13 mouse cellular contexts compared by ENCODE assay signal in genomic region chr12:80598236-80598635, GRCm38 (mm10). TPM values are rescaled to one million over a fixed set of nuclear protein-coding genes. Genes with fewer than 3 reads are reported as not detected.
DNase-seq lines count a peak whose midpoint lies in the region; ATAC-seq and TF ChIP-seq lines count a peak whose summit lies in the region.
"Had no signal": no experiment of that assay in that cellular context is flagged by ENCODE, and none has a peak within 500 bp of the region (broad histone marks: within the 10 kb centered on the region; RNA-seq: fewer than 3 reads in every experiment).

No protein-coding gene starts in this region.

- no peaks in the 10 kb centered on the region for H3K9me3 ChIP-seq in heart, embryonic 13.5 days
- no peaks in the 10 kb centered on the region for H3K9me3 ChIP-seq in heart, embryonic 10.5 days
- H3K9me3 ChIP-seq in midbrain, embryonic 10.5 days (replicated peaks): no peaks in the 10 kb centered on the region
- no peaks in the 10 kb centered on the region for H3K9me3 ChIP-seq in midbrain, postnatal 0 days (ENCODE audit: low read length)
- H3K9me3 ChIP-seq in hindbrain, embryonic 15.5 days: no peaks in the 10 kb centered on the region
- H3K9me3 ChIP-seq in stomach, embryonic 16.5 days (replicated peaks; ENCODE audit: control insufficient read depth, low read length): no peaks in the 10 kb centered on the region
- H3K9me3 ChIP-seq in liver, postnatal 0 days (ENCODE audit: low read length): no peaks in the 10 kb centered on the region
- H3K9me3 ChIP-seq: embryonic facial prominence, embryonic 15.5 days; limb, embryonic 12.5 days had no signal

- no peak overlapping the region for H3K4me2 ChIP-seq in heart, embryonic 13.5 days
- H3K4me2 ChIP-seq in midbrain, postnatal 0 days (ENCODE audit: low read depth, low read length, poor library complexity, severe bottlenecking): no peak overlapping the region
- H3K4me2 ChIP-seq in hindbrain, embryonic 15.5 days: no peak overlapping the region
- H3K4me2 ChIP-seq in stomach, embryonic 16.5 days (ENCODE audit: low read depth, low read length): no peak overlapping the region
- no peak overlapping the region for H3K4me2 ChIP-seq in liver, postnatal 0 days (ENCODE audit: low read depth, low read length)
- H3K4me2 ChIP-seq: embryonic facial prominence, embryonic 15.5 days; limb, embryonic 12.5 days had no signal

- H3K27ac ChIP-seq in heart, embryonic 13.5 days (replicated peaks): no peak overlapping the region
- H3K27ac ChIP-seq in heart, embryonic 10.5 days: no peak overlapping the region
- peak overlapping the region; percentile 60; the same call in 1 of the 2 replicates for H3K27ac ChIP-seq in midbrain, embryonic 10.5 days (replicated peaks)
- no peak overlapping the region for H3K27ac ChIP-seq in midbrain, postnatal 0 days (ENCODE audit: low read depth, low read length)
- peak overlapping the region; percentile 26 for H3K27ac ChIP-seq in hindbrain, embryonic 15.5 days (replicated peaks)
- peak overlapping the region; percentile 52; the same call in 1 of the 2 replicates for H3K27ac ChIP-seq in stomach, embryonic 16.5 days (ENCODE audit: low read length)
- H3K27ac ChIP-seq in liver, postnatal 0 days (ENCODE audit: low read depth): no peak overlapping the region
- H3K27ac ChIP-seq: embryonic facial prominence, embryonic 15.5 days; limb, embryonic 12.5 days had no signal

- 50% methylated on average over 7 of the region's 7 CpGs for WGBS in heart, embryonic 13.5 days
- WGBS in heart, embryonic 10.5 days: 39% methylated on average over 7 of the region's 7 CpGs
- 44% methylated on average over 7 of the region's 7 CpGs for WGBS in midbrain, embryonic 10.5 days
- 26% methylated on average over 7 of the region's 7 CpGs for WGBS in midbrain, postnatal 0 days
- WGBS in hindbrain, embryonic 15.5 days: 22% methylated on average over 7 of the region's 7 CpGs
- 30% methylated on average over 7 of the region's 7 CpGs for WGBS in stomach, embryonic 16.5 days
- WGBS in liver, postnatal 0 days (ENCODE audit: insufficient replicate concordance): 55% methylated on average over 7 of the region's 7 CpGs

- no peak for TF ChIP-seq EP300 in liver, postnatal 0 days (IDR thresholded peaks at IDR 0.05; ENCODE audit: low read depth)

- H3K9ac ChIP-seq in heart, embryonic 13.5 days: peak overlapping the region; percentile 33
- no peak overlapping the region for H3K9ac ChIP-seq in midbrain, postnatal 0 days (replicated peaks; ENCODE audit: low read length, poor library complexity, severe bottlenecking)
- H3K9ac ChIP-seq in hindbrain, embryonic 15.5 days: no peak overlapping the region
- 0 out of 2 replicates have a peak overlapping the region, but pooled peaks have one; percentile 14 for H3K9ac ChIP-seq in stomach, embryonic 16.5 days (ENCODE audit: low read length)
- H3K9ac ChIP-seq in liver, postnatal 0 days (replicated peaks): no peak overlapping the region
- H3K9ac ChIP-seq: embryonic facial prominence, embryonic 15.5 days; limb, embryonic 12.5 days had no signal

- no peak for TF ChIP-seq CTCF in midbrain, postnatal 0 days (IDR thresholded peaks at IDR 0.05)
- no peak for TF ChIP-seq CTCF in liver, postnatal 0 days (IDR thresholded peaks at IDR 0.05; ENCODE audit: low read depth)

- H3K27me3 ChIP-seq in heart, embryonic 13.5 days (replicated peaks): 0 out of 2 replicates have a peak, but pooled peaks cover 5% of the 10 kb centered on the region
- 0 out of 2 replicates have a peak, but pooled peaks cover 3% of the 10 kb centered on the region for H3K27me3 ChIP-seq in heart, embryonic 10.5 days (ENCODE audit: insufficient read depth, poor library complexity, severe bottlenecking)
- H3K27me3 ChIP-seq in midbrain, embryonic 10.5 days (ENCODE audit: low read depth, poor library complexity, severe bottlenecking): no peaks in the 10 kb centered on the region
- H3K27me3 ChIP-seq in midbrain, postnatal 0 days (ENCODE audit: insufficient read depth, low read length): no peaks in the 10 kb centered on the region
- H3K27me3 ChIP-seq in hindbrain, embryonic 15.5 days: no peaks in the 10 kb centered on the region
- no peaks in the 10 kb centered on the region for H3K27me3 ChIP-seq in stomach, embryonic 16.5 days (ENCODE audit: control insufficient read depth, insufficient read depth, low read length)
- no peaks in the 10 kb centered on the region for H3K27me3 ChIP-seq in liver, postnatal 0 days (ENCODE audit: insufficient read depth, low read length)
- H3K27me3 ChIP-seq: embryonic facial prominence, embryonic 15.5 days; limb, embryonic 12.5 days had no signal

- no peak for DNase-seq in heart, embryonic 10.5 days (ENCODE audit: low spot score)
- DNase-seq in midbrain, embryonic 10.5 days (ENCODE audit: low spot score): no peak
- DNase-seq in midbrain, postnatal 0 days (ENCODE audit: low spot score): no peak
- no peak for DNase-seq in liver, postnatal 0 days
- no peak for DNase-seq in gastrocnemius, adult 8-10 months (ENCODE audit: low spot score in 2 of 2)
- DNase-seq: adrenal gland, adult 8-10 months; thymus, adult 18-20 months had no signal

- no peaks in the 10 kb centered on the region for H3K36me3 ChIP-seq in heart, embryonic 13.5 days
- H3K36me3 ChIP-seq in heart, embryonic 10.5 days: no peaks in the 10 kb centered on the region
- H3K36me3 ChIP-seq in midbrain, embryonic 10.5 days: peaks cover 66% of the 10 kb centered on the region
- H3K36me3 ChIP-seq in midbrain, postnatal 0 days (ENCODE audit: insufficient read depth, low read length): peaks cover 25% of the 10 kb centered on the region
- no peaks in the 10 kb centered on the region; the same call in 1 of the 2 replicates for H3K36me3 ChIP-seq in hindbrain, embryonic 15.5 days
- H3K36me3 ChIP-seq in stomach, embryonic 16.5 days (ENCODE audit: control insufficient read depth, insufficient read depth, low read length): no peaks in the 10 kb centered on the region
- no peaks in the 10 kb centered on the region for H3K36me3 ChIP-seq in liver, postnatal 0 days (replicated peaks; ENCODE audit: insufficient read depth, low read length)
- H3K36me3 ChIP-seq: embryonic facial prominence, embryonic 15.5 days; limb, embryonic 12.5 days had no signal

- no peak overlapping the region for H3K4me3 ChIP-seq in heart, embryonic 13.5 days
- no peak overlapping the region for H3K4me3 ChIP-seq in heart, embryonic 10.5 days
- H3K4me3 ChIP-seq in midbrain, embryonic 10.5 days: no peak overlapping the region
- no peak overlapping the region for H3K4me3 ChIP-seq in midbrain, postnatal 0 days (ENCODE audit: low read depth, low read length)
- H3K4me3 ChIP-seq in hindbrain, embryonic 15.5 days: no peak overlapping the region
- H3K4me3 ChIP-seq in stomach, embryonic 16.5 days (replicated peaks; ENCODE audit: low read length): no peak overlapping the region
- H3K4me3 ChIP-seq in liver, postnatal 0 days (ENCODE audit: low read depth, low read length): no peak overlapping the region
- H3K4me3 ChIP-seq: embryonic facial prominence, embryonic 15.5 days; limb, embryonic 12.5 days had no signal

- peaks cover 40% of the 10 kb centered on the region for H3K4me1 ChIP-seq in heart, embryonic 13.5 days
- H3K4me1 ChIP-seq in heart, embryonic 10.5 days: peaks cover 26% of the 10 kb centered on the region
- peaks cover 12% of the 10 kb centered on the region for H3K4me1 ChIP-seq in midbrain, embryonic 10.5 days
- no peaks in the 10 kb centered on the region for H3K4me1 ChIP-seq in midbrain, postnatal 0 days (ENCODE audit: insufficient read depth, low read length)
- H3K4me1 ChIP-seq in hindbrain, embryonic 15.5 days (replicated peaks): peaks cover 23% of the 10 kb centered on the region
- H3K4me1 ChIP-seq in stomach, embryonic 16.5 days (ENCODE audit: control insufficient read depth, insufficient read depth, low read length): peaks cover 17% of the 10 kb centered on the region
- H3K4me1 ChIP-seq in liver, postnatal 0 days (ENCODE audit: insufficient read depth): peaks cover 11% of the 10 kb centered on the region

- no peak for ATAC-seq in heart, embryonic 13.5 days (ENCODE audit: extremely low read depth, insufficient number of reproducible peaks, low FRiP score, low TSS enrichment)
- no peak for ATAC-seq in midbrain, postnatal 0 days (ENCODE audit: low FRiP score)
- ATAC-seq in hindbrain, embryonic 15.5 days (ENCODE audit: low FRiP score, low read depth): no peak
- no peak for ATAC-seq in stomach, embryonic 16.5 days (ENCODE audit: insufficient read depth, low FRiP score)
- ATAC-seq in liver, postnatal 0 days: no peak
- ATAC-seq: intestine, postnatal 0 days had no signal

RNA-seq across cellular contexts. Expression of gene Slc39a9, which starts 45.4 kb away (rescaled TPM):
- 15.9 and 17.2 TPM in 2 replicates for polyA plus RNA-seq in heart, embryonic 13.5 days (2015; fragmentation: Nextera tagmentation; extraction: Ambion mirVana)
- 21.6 and 24.5 TPM in 2 replicates for polyA plus RNA-seq in heart, embryonic 10.5 days (2016; fragmentation: Nextera tagmentation; extraction: Ambion mirVana)
- 26.3 and 27.1 TPM in 2 replicates for polyA plus RNA-seq in midbrain, embryonic 10.5 days (2016; fragmentation: Nextera tagmentation; extraction: Ambion mirVana)
- 17.6 and 23.9 TPM in 2 replicates for total RNA-seq in midbrain, postnatal 0 days (2014; rRNA removed)
- 19.3 and 19.7 TPM in 2 replicates for polyA plus RNA-seq in midbrain, postnatal 0 days (2015; fragmentation: Nextera tagmentation; extraction: Ambion mirVana)
- 25.0 and 25.7 TPM in 2 replicates for polyA plus RNA-seq in hindbrain, embryonic 15.5 days (2015; fragmentation: Nextera tagmentation; extraction: Ambion mirVana)
- polyA plus RNA-seq in stomach, embryonic 16.5 days (2015; fragmentation: Nextera tagmentation; extraction: Ambion mirVana): 31.4 and 31.5 TPM in 2 replicates
- polyA plus RNA-seq in liver, postnatal 0 days (2015; fragmentation: Nextera tagmentation; extraction: Ambion mirVana): 8.0 and 10.7 TPM in 2 replicates
- total RNA-seq in gastrocnemius, adult 8-10 months (2022): 1 to 10 TPM; 5.7 to 9.3 (median 7.8) TPM

RNA-seq across cellular contexts. Expression of gene Erh, which starts 45.9 kb away (rescaled TPM):
- polyA plus RNA-seq in heart, embryonic 13.5 days (2015; fragmentation: Nextera tagmentation; extraction: Ambion mirVana): 165 and 195 TPM in 2 replicates
- polyA plus RNA-seq in heart, embryonic 10.5 days (2016; fragmentation: Nextera tagmentation; extraction: Ambion mirVana): 265 and 347 TPM in 2 replicates
- polyA plus RNA-seq in midbrain, embryonic 10.5 days (2016; fragmentation: Nextera tagmentation; extraction: Ambion mirVana): 513 and 531 TPM in 2 replicates
- 69.5 and 83.4 TPM in 2 replicates for total RNA-seq in midbrain, postnatal 0 days (2014; rRNA removed)
- 281 and 289 TPM in 2 replicates for polyA plus RNA-seq in midbrain, postnatal 0 days (2015; fragmentation: Nextera tagmentation; extraction: Ambion mirVana)
- 270 and 289 TPM in 2 replicates for polyA plus RNA-seq in hindbrain, embryonic 15.5 days (2015; fragmentation: Nextera tagmentation; extraction: Ambion mirVana)
- 216 and 218 TPM in 2 replicates for polyA plus RNA-seq in stomach, embryonic 16.5 days (2015; fragmentation: Nextera tagmentation; extraction: Ambion mirVana)
- 81.6 and 92.2 TPM in 2 replicates for polyA plus RNA-seq in liver, postnatal 0 days (2015; fragmentation: Nextera tagmentation; extraction: Ambion mirVana)
- total RNA-seq in gastrocnemius, adult 8-10 months (2022): 10 to 100 TPM; 15.8 to 25.7 (median 18.7) TPM

Comparison
In these comparisons a context has a peak if more than half of its experiments do, and no peak if none do; other contexts are left out.
1. H3K27ac ChIP-seq: peak in midbrain, embryonic 10.5 days (single experiment), hindbrain, embryonic 15.5 days (single experiment) and stomach, embryonic 16.5 days (single experiment); none in heart, embryonic 13.5 days (single experiment), heart, embryonic 10.5 days (single experiment), midbrain, postnatal 0 days (single experiment) and liver, postnatal 0 days (single experiment).
2. H3K9ac ChIP-seq: peak in heart, embryonic 13.5 days (single experiment) and stomach, embryonic 16.5 days (single experiment); none in midbrain, postnatal 0 days (single experiment), hindbrain, embryonic 15.5 days (single experiment) and liver, postnatal 0 days (single experiment).